Mouse (Mus musculus): ENCODE measurements around the gene Ifitm6. TPM values are rescaled to one million over a fixed set of nuclear protein-coding genes. Genes with fewer than 3 reads are reported as not detected.
"Not testable (repeated sequence)": the region's sequence is repeated elsewhere in the genome, so short reads cannot be mapped to it uniquely, and the experiment has no call there.

Gene Ifitm6
- polyA plus RNA-seq, 1 experiment from 2014 or later = 0.42 TPM

DNA sequence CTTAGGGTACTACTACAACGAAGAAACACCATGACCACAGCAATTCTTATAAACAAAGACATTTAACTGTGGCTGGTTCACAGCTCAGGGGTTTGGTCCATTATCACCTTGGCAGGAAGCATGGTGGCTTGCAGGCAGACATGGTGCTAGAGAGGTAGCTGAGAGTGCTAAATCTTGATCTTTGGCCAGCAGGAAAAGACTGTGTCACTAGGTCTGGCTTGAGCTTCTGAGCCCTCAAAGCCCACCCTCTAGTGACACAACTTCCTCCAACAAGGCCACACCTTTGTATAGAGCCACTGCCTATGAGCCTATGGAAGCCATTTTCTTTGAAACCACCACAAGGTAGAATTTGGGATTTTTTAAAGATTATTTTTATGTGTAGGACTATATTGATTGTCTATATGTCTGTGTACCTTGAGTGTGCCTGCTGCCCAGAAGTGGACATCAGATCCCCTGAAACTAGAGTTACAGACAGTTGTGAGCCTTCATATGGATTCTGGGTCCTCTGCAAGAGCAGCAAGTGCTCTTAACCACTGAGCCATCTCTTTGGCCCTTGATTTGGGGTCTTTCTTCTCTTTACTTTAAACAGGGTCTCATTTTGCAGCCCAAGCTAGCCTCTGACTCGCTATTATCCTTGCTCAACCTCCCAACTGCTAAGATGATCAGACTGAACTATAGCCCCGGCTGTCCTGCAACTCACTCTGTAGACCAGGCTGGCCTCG, 21.8 kb upstream of the Ifitm6 start:
- Histone ChIP-seq H3K4me2 (replicated peaks) (no peak overlapping the region), H3K4me3 (no peak overlapping the region), H3K27me3 (replicated peaks) (no peaks in the 10 kb centered on the region), H3K9ac (no peak overlapping the region), H3K36me3 (no peaks in the 10 kb centered on the region), H3K4me1 (peaks cover 5% of the 10 kb centered on the region), H3K9me3 (no peaks in the 10 kb centered on the region), H3K27ac (no peak overlapping the region)
- WGBS = 91% methylated on average over 4 of the region's 4 CpGs
- ATAC-seq (ENCODE audit: low FRiP score, low read depth) = no peak

DNA sequence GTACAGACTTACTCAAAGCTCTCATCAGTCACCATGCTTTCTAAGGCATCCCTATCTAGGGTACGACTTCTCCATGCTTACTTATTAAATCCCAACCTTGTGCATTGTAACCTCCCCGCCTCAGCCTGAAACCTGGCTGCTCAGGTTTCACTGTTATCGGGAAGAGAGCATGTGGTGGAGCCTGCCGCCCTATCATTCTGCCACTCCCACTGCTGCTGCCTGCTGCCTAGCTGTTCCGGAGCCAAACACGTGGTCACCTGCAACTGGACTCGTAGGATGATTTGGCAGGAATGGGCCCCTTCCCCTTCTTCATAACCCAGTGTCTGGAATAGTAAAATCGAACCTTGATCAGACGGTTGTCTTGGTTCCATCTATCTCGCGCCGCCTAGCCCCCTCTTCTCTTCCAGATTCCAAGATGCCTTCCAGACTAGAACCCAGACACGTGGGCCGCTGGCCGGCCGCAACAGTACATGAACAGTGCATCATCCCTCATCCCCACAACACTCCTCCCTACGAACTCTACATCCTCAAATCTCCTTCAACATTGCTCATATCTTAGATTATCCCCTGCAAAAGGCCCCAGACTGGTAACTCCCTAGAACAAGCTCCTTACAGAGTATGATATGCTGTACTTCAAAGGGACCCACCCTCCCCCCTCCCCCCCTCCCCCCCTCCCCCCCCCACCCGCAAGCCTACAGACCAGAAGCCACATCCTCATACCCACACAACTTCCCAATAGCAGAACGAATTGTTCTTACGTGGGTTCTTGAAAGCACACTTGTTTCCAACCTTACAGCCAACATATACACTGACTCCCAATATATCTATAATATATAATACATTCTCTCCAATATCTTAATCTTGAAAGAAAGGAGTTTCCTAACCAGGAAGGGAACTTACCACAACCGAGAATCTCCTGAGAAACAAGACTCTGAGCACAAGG, 20.6 kb upstream of the Ifitm6 start:
- WGBS = 83% methylated on average over 20 of the region's 21 CpGs
- no peak overlapping the region for H3K9ac ChIP-seq
- no peak for ATAC-seq (ENCODE audit: low FRiP score, low read depth)
- H3K27ac ChIP-seq = no peak overlapping the region
- no peaks in the 10 kb centered on the region for H3K36me3 ChIP-seq
- no peak overlapping the region for H3K4me3 ChIP-seq
- no peaks in the 10 kb centered on the region for H3K9me3 ChIP-seq
- peaks cover 5% of the 10 kb centered on the region for H3K4me1 ChIP-seq
- no peak overlapping the region for H3K4me2 ChIP-seq (replicated peaks)
- no peaks in the 10 kb centered on the region for H3K27me3 ChIP-seq (replicated peaks)

DNA sequence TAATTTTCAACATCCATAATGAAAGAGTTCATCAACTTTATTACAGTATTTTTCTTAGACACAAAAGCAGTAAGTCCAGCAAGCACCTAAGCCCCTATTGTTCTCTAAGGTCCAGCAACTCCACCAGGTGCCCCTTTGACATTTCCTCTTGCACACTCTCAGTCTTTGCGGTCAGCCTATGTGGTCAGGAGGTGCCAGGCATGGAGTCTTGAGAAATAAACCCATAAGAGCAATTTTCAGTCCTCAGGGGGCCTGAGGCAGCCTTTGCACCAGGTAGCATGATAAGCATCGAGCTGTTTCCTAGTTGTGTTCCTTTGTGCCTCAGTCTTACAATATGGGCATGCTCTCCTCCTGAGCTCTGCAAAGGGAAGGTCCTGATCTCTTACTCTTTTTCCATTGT, 18.9 kb upstream of the Ifitm6 start:
- H3K4me1 ChIP-seq; H3K9ac ChIP-seq; H3K4me2 ChIP-seq (replicated peaks); H3K27ac ChIP-seq; H3K36me3 ChIP-seq; H3K9me3 ChIP-seq; H3K4me3 ChIP-seq; ATAC-seq (ENCODE audit: low FRiP score, low read depth); H3K27me3 ChIP-seq (replicated peaks): not testable (repeated sequence)
- 88% methylated on average over 1 of the region's 2 CpGs for WGBS

DNA sequence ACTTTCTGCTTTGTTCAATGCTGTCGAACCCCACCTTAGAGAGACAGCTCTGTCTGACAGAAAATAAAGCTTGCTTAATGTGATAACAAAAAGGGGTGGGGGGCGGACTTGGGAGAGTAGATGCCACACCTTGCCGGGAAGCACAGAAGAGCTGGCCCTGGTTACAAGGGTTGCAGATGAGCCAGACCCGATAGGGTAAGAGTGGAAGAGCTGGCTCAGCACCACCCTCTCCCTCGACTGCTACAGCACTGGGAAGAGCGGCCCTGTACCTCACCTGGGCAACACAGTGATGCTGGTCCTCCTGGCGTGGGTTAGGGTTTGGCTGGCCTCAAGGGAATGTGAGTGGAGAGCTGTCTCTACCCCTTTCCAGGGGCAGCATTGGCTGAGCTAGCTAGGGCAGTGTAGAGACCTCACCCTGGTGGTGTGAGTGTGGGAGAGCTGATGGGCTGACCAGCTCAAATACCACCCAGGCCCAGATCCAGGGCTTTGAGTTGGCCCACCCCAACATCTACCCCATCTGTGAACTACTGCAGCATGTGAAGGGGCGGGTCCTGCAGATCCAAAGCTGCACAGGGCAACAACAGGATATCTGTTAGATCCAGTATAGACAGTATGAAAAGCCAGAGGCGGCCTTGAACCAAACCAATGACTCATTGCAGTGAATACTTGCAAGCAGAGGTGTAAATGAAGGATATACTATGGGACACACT, 14.9 kb upstream of the Ifitm6 start:
- Histone ChIP-seq H3K4me2 (replicated peaks) (no peak overlapping the region), H3K9me3 (no peaks in the 10 kb centered on the region), H3K27me3 (replicated peaks) (no peaks in the 10 kb centered on the region), H3K36me3 (no peaks in the 10 kb centered on the region), H3K27ac (no peak overlapping the region), H3K4me3 (no peak overlapping the region), H3K9ac (no peak overlapping the region), H3K4me1 (no peaks in the 10 kb centered on the region)
- no peak for ATAC-seq (ENCODE audit: low FRiP score, low read depth)
- WGBS = 85% methylated on average over 9 of the region's 9 CpGs

DNA sequence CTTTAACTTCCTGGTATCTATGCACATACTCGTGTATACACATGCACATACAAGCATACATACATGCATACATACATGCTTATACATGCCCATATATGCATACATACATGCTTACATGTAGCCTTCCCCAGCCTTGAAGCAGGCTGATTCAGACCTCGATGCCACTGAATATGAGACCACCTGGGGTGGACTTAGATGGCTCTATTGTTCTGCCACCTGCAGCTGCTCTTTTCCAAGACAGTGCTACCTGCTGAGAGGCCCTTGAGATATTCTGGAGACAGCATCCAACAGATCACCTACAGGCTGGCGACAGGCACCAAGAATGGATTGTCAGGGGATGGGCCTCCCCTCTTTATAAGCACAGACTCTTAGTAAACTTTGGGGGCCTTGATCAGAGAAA, 12.7 kb upstream of the Ifitm6 start:
- H3K4me2 ChIP-seq (replicated peaks) = no peak overlapping the region

DNA sequence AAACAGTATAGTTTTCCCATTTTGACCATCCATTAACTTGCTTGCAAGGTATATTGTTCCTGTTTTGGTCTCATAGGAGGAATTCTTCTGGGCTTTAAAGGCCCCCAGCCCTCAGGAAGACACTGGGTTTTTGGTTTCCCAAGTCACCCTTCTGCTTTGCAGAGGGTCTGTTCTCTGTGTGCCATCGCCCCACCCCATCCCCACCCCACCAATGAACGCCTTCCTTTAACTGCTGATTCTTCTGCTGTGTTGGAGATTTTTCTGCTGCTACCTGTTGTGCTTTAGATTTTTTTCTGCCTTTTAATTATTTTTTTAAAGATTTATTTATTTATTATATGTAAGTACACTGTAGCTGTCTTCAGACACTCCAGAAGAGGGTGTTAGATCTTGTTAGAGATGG, 11.1 kb upstream of the Ifitm6 start, which contains the start of gene Gm17387:
Gm17387 (plus strand) TSS at position 301 of the 400 bp plus-strand sequence.
- Histone ChIP-seq H3K4me3 (no peak within 1 kb of the TSS), H3K27me3 (replicated peaks) (no peaks in the 10 kb centered on the region), H3K4me2 (replicated peaks) (no peak within 1 kb of the TSS), H3K9me3 (no peaks in the 10 kb centered on the region), H3K27ac (no peak within 1 kb of the TSS), H3K9ac (no peak within 1 kb of the TSS), H3K4me1 (peaks cover 4% of the 10 kb centered on the region; the same call in 1 of the 2 replicates), H3K36me3 (no peaks in the 10 kb centered on the region)
- WGBS = 94% methylated on average over 2 of the region's 2 CpGs
- no peak for ATAC-seq (ENCODE audit: low FRiP score, low read depth)

More for the DNA sequence above, 12.7 kb upstream of the Ifitm6 start:
- no peak overlapping the region for H3K4me3 ChIP-seq
- no peak overlapping the region for H3K9ac ChIP-seq
- no peak for ATAC-seq (ENCODE audit: low FRiP score, low read depth)
- H3K36me3 ChIP-seq = no peaks in the 10 kb centered on the region
- no peaks in the 10 kb centered on the region for H3K27me3 ChIP-seq (replicated peaks)
- no peak overlapping the region for H3K27ac ChIP-seq
- no peaks in the 10 kb centered on the region for H3K9me3 ChIP-seq
- 46% methylated on average over 3 of the region's 3 CpGs for WGBS
- peaks cover 4% of the 10 kb centered on the region; the same call in 1 of the 2 replicates for H3K4me1 ChIP-seq

DNA sequence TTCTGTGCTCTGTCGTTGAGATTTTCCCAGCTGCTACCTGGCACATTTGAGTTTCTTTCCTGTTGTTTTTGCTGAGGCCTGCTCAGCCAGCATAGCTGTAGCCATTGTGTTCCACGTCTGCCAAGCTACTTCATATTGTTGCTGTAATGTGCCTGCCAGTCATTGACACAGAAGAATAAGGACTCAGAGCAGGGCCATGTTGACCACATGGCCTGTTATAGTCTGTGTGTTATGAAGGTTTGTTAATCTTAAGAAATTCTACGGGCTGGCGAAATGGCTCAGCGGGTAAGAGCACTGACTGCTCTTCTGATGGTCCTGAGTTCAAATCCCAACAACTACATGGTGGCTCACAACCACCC, 9.0 kb upstream of the Ifitm6 start:
- Histone ChIP-seq H3K4me1 (peaks cover 4% of the 10 kb centered on the region; the same call in 1 of the 2 replicates), H3K4me2 (replicated peaks) (0 out of 2 replicates have a peak overlapping the region, but pooled peaks have one; percentile 18), H3K27me3 (replicated peaks) (no peaks in the 10 kb centered on the region), H3K27ac (peak overlapping the region; percentile 9; the same call in 1 of the 2 replicates), H3K4me3 (no peak overlapping the region), H3K9ac (no peak overlapping the region), H3K9me3 (no peaks in the 10 kb centered on the region), H3K36me3 (no peaks in the 10 kb centered on the region)
- 43% methylated on average over 5 of the region's 5 CpGs for WGBS
- ATAC-seq (ENCODE audit: low FRiP score, low read depth) = peak; percentile 35; the same call in 1 of the 2 replicates

DNA sequence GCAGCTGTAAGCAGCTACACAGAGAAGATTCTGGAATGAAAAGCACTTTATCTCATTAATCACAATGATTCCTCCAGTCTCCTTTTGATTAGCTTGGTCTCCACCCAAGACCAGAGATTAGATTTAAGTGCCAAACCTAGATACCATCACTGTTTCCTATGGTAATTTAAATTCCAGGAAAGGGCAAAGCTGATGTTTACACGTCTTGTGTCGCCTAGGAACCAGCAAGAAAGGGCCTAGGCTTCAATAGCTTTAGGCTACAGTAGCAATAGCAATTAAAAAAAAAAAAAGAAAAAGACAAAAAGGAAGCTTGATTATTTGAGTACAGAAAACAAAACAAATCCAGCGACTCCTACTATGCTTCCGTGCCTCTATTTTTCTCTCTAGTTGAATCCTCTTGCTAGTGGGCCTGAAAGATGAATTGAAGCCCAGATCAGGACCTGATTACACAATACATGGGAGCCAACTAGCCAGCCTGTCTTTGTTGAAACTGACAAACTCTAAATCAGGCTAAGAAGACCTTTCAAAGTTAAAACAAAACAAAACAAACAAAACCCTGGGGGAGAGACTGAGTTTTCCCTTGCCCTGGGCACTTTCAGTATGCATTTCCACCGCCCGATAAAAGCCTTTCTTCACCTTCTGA, 8.5 kb upstream of the Ifitm6 start:
- WGBS = 20% methylated on average over 6 of the region's 6 CpGs
- Histone ChIP-seq H3K4me3 (no peak overlapping the region), H3K9ac (no peak overlapping the region), H3K9me3 (no peaks in the 10 kb centered on the region), H3K4me2 (replicated peaks) (peak overlapping the region; percentile 36; the same call in 1 of the 2 replicates), H3K36me3 (no peaks in the 10 kb centered on the region), H3K4me1 (peaks cover 4% of the 10 kb centered on the region; the same call in 1 of the 2 replicates), H3K27me3 (replicated peaks) (no peaks in the 10 kb centered on the region), H3K27ac (peak overlapping the region; percentile 15; the same call in 1 of the 2 replicates)
- peak; percentile 55 for ATAC-seq (ENCODE audit: low FRiP score, low read depth)

DNA sequence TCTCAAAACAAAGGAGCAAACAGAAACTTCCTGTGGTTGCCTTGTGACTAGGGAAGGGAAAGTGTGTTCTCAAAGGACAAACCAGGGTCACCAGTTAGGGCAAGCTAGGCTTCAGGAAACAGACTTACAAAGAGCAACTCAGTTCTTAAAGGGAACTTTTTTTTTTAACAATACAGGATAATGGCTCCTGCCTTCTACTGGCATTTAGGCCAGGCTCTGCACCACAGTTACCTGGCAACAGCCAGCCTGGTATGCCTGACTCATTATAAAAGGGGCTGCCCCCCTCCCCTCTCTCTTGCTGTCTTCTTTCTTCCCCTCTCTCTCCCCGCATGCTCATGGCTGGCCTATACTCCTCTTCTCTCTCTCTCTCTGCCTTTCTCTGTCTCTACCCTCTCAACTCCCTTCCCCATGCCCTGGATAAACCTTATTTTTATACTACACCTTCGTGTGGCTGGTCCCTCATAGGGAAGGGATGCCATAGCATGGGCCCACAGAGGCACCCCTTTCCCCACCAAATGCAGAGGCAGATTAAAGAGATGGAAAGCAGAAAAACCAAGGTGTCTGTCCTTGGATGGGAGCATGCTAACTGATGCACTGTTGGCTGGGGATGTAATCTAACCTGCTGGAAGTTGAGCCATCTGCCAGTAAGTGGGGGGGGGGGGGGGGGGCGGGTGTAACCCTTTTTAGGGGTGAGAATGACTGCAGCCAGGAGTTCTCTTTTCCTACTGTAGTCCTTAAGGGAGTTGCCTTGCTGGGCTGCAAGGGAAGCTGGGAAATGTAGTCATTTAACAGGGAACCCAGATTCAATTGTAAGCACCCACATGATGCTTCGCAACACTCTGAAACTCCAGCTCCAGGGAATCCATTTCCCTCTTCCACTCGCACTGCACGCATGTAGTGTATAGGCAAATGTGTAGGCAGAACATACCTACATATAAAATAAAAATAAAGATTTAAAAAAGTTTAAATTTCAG, 7.4 kb upstream of the Ifitm6 start:
- 18% methylated on average over 6 of the region's 6 CpGs for WGBS
- H3K27ac ChIP-seq = peak overlapping the region; percentile 76
- no peaks in the 10 kb centered on the region for H3K36me3 ChIP-seq
- no peaks in the 10 kb centered on the region for H3K9me3 ChIP-seq
- peak overlapping the region; percentile 36 for H3K4me2 ChIP-seq (replicated peaks)
- no peak overlapping the region for H3K4me3 ChIP-seq
- ATAC-seq (ENCODE audit: low FRiP score, low read depth) = peak; percentile 83
- H3K27me3 ChIP-seq (replicated peaks) = no peaks in the 10 kb centered on the region
- H3K9ac ChIP-seq = no peak overlapping the region
- H3K4me1 ChIP-seq = peaks cover 4% of the 10 kb centered on the region; the same call in 1 of the 2 replicates

DNA sequence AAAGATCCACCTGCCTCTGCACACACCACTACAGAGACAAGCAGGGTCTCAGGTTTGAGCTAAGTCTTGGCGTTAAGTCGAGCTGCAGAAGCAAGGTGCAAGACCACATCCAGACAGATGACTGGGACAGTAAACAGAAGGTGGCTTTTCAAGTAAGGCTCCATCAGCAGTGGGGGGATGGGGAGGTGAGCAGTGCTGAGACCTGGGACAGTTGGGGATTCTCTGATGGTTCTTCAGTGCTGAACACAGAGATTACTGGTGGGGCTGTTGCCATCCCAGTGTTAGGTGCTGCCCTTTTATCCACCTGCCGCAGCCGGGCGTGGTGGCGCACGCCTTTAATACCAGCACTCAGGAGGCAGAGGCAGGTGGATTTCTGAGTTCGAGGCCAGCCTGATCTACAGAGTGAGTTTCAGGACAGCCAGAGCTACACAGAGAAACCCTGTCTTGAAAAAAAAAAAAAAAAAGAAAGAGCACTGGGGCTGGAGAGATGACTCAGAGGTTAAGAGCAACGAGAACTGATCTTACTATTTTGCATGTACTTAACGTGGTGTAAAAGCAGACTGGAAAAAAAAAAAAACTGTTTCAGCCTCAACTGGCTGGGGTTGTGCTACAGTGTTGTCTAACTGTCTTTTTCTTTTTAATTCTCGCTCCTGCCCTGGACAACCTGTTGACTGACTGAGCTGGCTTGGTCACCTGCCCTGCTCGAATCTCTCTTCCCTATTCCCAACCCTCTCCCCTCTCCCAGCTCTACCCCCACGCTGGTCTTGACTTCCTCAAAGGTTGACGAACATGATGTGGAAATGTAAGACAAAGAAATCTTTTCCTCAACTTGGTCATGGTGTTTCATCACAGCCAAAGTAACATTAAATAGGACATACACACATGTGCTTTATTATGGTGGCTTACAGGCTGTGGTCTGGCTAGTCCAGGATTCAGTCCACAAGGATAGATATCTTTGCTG, 4.0 kb upstream of the Ifitm6 start:
- no peaks in the 10 kb centered on the region for H3K36me3 ChIP-seq
- no peaks in the 10 kb centered on the region for H3K27me3 ChIP-seq (replicated peaks)
- no peak overlapping the region for H3K9ac ChIP-seq
- H3K9me3 ChIP-seq = no peaks in the 10 kb centered on the region
- H3K4me1 ChIP-seq = peaks cover 4% of the 10 kb centered on the region; the same call in 1 of the 2 replicates
- no peak overlapping the region for H3K4me2 ChIP-seq (replicated peaks)
- 90% methylated on average over 14 of the region's 14 CpGs for WGBS
- no peak overlapping the region for H3K4me3 ChIP-seq
- H3K27ac ChIP-seq = no peak overlapping the region
- no peak for ATAC-seq (ENCODE audit: low FRiP score, low read depth)
